ENCODE assay signal across 22 mouse cellular contexts in genomic region chr15:81041767-81042166, GRCm38 (mm10).
A peak's percentile ranks its signal among the peaks of the same experiment; 100 is the strongest.
DNase-seq lines count a peak whose midpoint lies in the region; ATAC-seq and TF ChIP-seq lines count a peak whose summit lies in the region.
"Had no signal": no experiment of that assay in that cellular context is flagged by ENCODE, and none has a peak within 500 bp of the region (broad histone marks: within the 10 kb centered on the region; RNA-seq: fewer than 3 reads in every experiment).

No protein-coding gene starts in this region.

- 75% methylated on average over 4 of the region's 4 CpGs for WGBS in kidney, embryonic 16.5 days
- 80% methylated on average over 4 of the region's 4 CpGs for WGBS in neural tube, embryonic 11.5 days
- WGBS in neural tube, embryonic 15.5 days: 85% methylated on average over 4 of the region's 4 CpGs
- WGBS in small intestine, adult 2 months: 38% methylated on average over 4 of the region's 4 CpGs

- peaks cover 22% of the 10 kb centered on the region for H3K4me1 ChIP-seq in kidney, embryonic 16.5 days (ENCODE audit: insufficient read depth, low read length)
- H3K4me1 ChIP-seq in neural tube, embryonic 11.5 days (ENCODE audit: control insufficient read depth, insufficient read depth, low read length): no peaks in the 10 kb centered on the region; the same call in 1 of the 2 replicates
- H3K4me1 ChIP-seq in neural tube, embryonic 15.5 days: peaks cover 4% of the 10 kb centered on the region; the same call in 1 of the 2 replicates
- peaks cover 20% of the 10 kb centered on the region for H3K4me1 ChIP-seq in small intestine, adult 2 months (ENCODE audit: control insufficient read depth, insufficient read depth, insufficient read length, low read length)

- H3K9ac ChIP-seq in kidney, embryonic 16.5 days (replicated peaks; ENCODE audit: low read length): 0 out of 2 replicates have a peak overlapping the region, but pooled peaks have one; percentile 26
- no peak overlapping the region for H3K9ac ChIP-seq in neural tube, embryonic 11.5 days (ENCODE audit: low read length)
- no peak overlapping the region for H3K9ac ChIP-seq in neural tube, embryonic 15.5 days (replicated peaks)
- H3K9ac ChIP-seq: liver, embryonic 15.5 days; neural tube, embryonic 12.5 days had no signal

- no peak for ATAC-seq in kidney, embryonic 16.5 days (ENCODE audit: low FRiP score, low TSS enrichment)
- no peak for ATAC-seq in neural tube, embryonic 11.5 days (ENCODE audit: insufficient read depth, low FRiP score, low TSS enrichment)
- ATAC-seq in neural tube, embryonic 15.5 days (ENCODE audit: low FRiP score): no peak
- ATAC-seq: forebrain, embryonic 16.5 days; hindbrain, embryonic 16.5 days; midbrain, embryonic 16.5 days had no signal

- H3K4me2 ChIP-seq in kidney, embryonic 16.5 days (replicated peaks; ENCODE audit: low read depth, low read length): no peak overlapping the region
- no peak overlapping the region for H3K4me2 ChIP-seq in neural tube, embryonic 11.5 days (ENCODE audit: low read depth)
- H3K4me2 ChIP-seq in neural tube, embryonic 15.5 days: no peak overlapping the region
- H3K4me2 ChIP-seq: neural tube, embryonic 12.5 days had no signal

- no peaks in the 10 kb centered on the region for H3K27me3 ChIP-seq in kidney, embryonic 16.5 days (ENCODE audit: insufficient read depth, low read length)
- H3K27me3 ChIP-seq in neural tube, embryonic 11.5 days (ENCODE audit: control insufficient read depth, insufficient read depth, low read length): no peaks in the 10 kb centered on the region
- H3K27me3 ChIP-seq in neural tube, embryonic 15.5 days (replicated peaks): no peaks in the 10 kb centered on the region
- no peaks in the 10 kb centered on the region for H3K27me3 ChIP-seq in small intestine, adult 2 months (ENCODE audit: control insufficient read depth, insufficient read depth, low read length)
- H3K27me3 ChIP-seq: neural tube, embryonic 12.5 days had no signal

- intact Hi-C loops in gastrocnemius, adult 2 months (cut with DNase I): loop anchor here (2.0 kb wide), 1 partner anchor 23 kb away; no protein-coding TSS in a partner anchor

- TF ChIP-seq CTCF in gastrocnemius, adult 2 months (IDR thresholded peaks at IDR 0.05): no peak
- no peak for TF ChIP-seq CTCF in small intestine, adult 2 months (IDR thresholded peaks at IDR 0.05; ENCODE audit: extremely low read depth, insufficient read length, insufficient replicate concordance, low read depth, low read length)

- no peak overlapping the region for H3K4me3 ChIP-seq in gastrocnemius, adult 2 months
- H3K4me3 ChIP-seq in kidney, embryonic 16.5 days (ENCODE audit: low read length): no peak overlapping the region
- no peak overlapping the region for H3K4me3 ChIP-seq in neural tube, embryonic 11.5 days (ENCODE audit: low read depth, low read length)
- H3K4me3 ChIP-seq in neural tube, embryonic 15.5 days (replicated peaks): no peak overlapping the region
- H3K4me3 ChIP-seq in small intestine, adult 2 months (ENCODE audit: low read depth, low read length): no peak overlapping the region
- H3K4me3 ChIP-seq: erythroblast, embryonic 14.5 days; left cerebral cortex, adult 2 months; liver, embryonic 15.5 days; neural tube, embryonic 12.5 days had no signal

- H3K27ac ChIP-seq in gastrocnemius, adult 2 months: peak overlapping the region; percentile 81
- no peak overlapping the region for H3K27ac ChIP-seq in kidney, embryonic 16.5 days (ENCODE audit: low read length)
- H3K27ac ChIP-seq in neural tube, embryonic 11.5 days (ENCODE audit: low read depth, low read length): peak overlapping the region; percentile 53; the same call in 1 of the 2 replicates
- no peak overlapping the region for H3K27ac ChIP-seq in neural tube, embryonic 15.5 days (replicated peaks)
- peak overlapping the region; percentile 14 for H3K27ac ChIP-seq in small intestine, adult 2 months (ENCODE audit: insufficient read depth, low read depth, low read length)
- H3K27ac ChIP-seq: left cerebral cortex, adult 2 months; liver, embryonic 15.5 days; neural tube, embryonic 12.5 days had no signal

- no peak for DNase-seq in gastrocnemius, adult 2 months
- DNase-seq in gastrocnemius, adult 8-10 months (ENCODE audit: low spot score in 2 of 2): no peak
- DNase-seq in kidney, adult 18-20 months: no peak
- DNase-seq in neural tube, embryonic 11.5 days (ENCODE audit: low spot score): no peak
- no peak for DNase-seq in spleen, postnatal 14 days (ENCODE audit: low spot score in 2 of 2)
- DNase-seq: cerebellum, postnatal 14 days; embryo, embryonic 11 days; heart, adult 11 months; heart, postnatal 10 days; kidney, postnatal 10 days; lung, postnatal 14 days; right cerebral cortex, postnatal 25 days had no signal

- TF ChIP-seq POLR2A in small intestine, adult 2 months (IDR thresholded peaks at IDR 0.05; ENCODE audit: low read depth, low read length): no peak

- H3K9me3 ChIP-seq in kidney, embryonic 16.5 days (ENCODE audit: low read length): no peaks in the 10 kb centered on the region
- no peaks in the 10 kb centered on the region for H3K9me3 ChIP-seq in neural tube, embryonic 11.5 days (ENCODE audit: control insufficient read depth, low read length)
- H3K9me3 ChIP-seq in neural tube, embryonic 15.5 days (replicated peaks): no peaks in the 10 kb centered on the region
- H3K9me3 ChIP-seq: liver, embryonic 15.5 days; neural tube, embryonic 12.5 days had no signal

- no peaks in the 10 kb centered on the region for H3K36me3 ChIP-seq in kidney, embryonic 16.5 days (ENCODE audit: insufficient read depth, low read length)
- no peaks in the 10 kb centered on the region for H3K36me3 ChIP-seq in neural tube, embryonic 11.5 days (ENCODE audit: control insufficient read depth, insufficient read depth, low read length)
- H3K36me3 ChIP-seq in neural tube, embryonic 15.5 days: no peaks in the 10 kb centered on the region; the same call in 1 of the 2 replicates
- H3K36me3 ChIP-seq in small intestine, adult 2 months (ENCODE audit: control insufficient read depth, insufficient read depth, low read length): no peaks in the 10 kb centered on the region

Comparison
In these comparisons a context has a peak if more than half of its experiments do, and no peak if none do; other contexts are left out.
1. H3K27ac ChIP-seq: peak in gastrocnemius, adult 2 months (single experiment), neural tube, embryonic 11.5 days (single experiment) and small intestine, adult 2 months (single experiment); none in kidney, embryonic 16.5 days (single experiment) and neural tube, embryonic 15.5 days (single experiment).